Mouse (Mus musculus) kidney, adult 2 months (tissue): ENCODE measurements at regions not wholly inside any gene's neighbourhood (a gene's known extent, or its start where the extent isn't known, plus 50 kb on each side); places are given as distances from the start of the nearest gene placed in this dataset.

Source experiments
- DNase-seq: peaks from one replicate; pipeline ENCODE4 v3.0.0; 2021
- H3K27ac ChIP-seq: fragments of 200-500 bp; 2 replicates; pipeline ENCODE4 v1.5.1; 2012; ENCODE audit warnings: low read depth, low read length, control low read depth, inconsistent platforms; ENCODE audit not compliant: insufficient read depth
- H3K27me3 ChIP-seq: fragments of 200-500 bp; replicated peaks from 2 replicates; pipeline ENCODE4 v1.6.1; 2012; ENCODE audit warnings: mild to moderate bottlenecking, moderate library complexity, low read length, inconsistent platforms; ENCODE audit not compliant: control insufficient read depth, insufficient read depth
- H3K36me3 ChIP-seq: fragments of 200-500 bp; 2 replicates; pipeline ENCODE4 v1.6.1; 2012; ENCODE audit warnings: mild to moderate bottlenecking, moderate library complexity, low read length, inconsistent platforms; ENCODE audit not compliant: control insufficient read depth, insufficient read depth
- H3K4me1 ChIP-seq: fragments of 200-500 bp; 2 replicates; pipeline ENCODE4 v1.6.1; 2011; ENCODE audit warnings: low read length; ENCODE audit not compliant: control insufficient read depth, insufficient read depth
- H3K4me3 ChIP-seq: fragments of 200-500 bp; 2 replicates; pipeline ENCODE4 v1.5.1; 2011; ENCODE audit warnings: mild to moderate bottlenecking, low read depth, low read length, control low read depth; ENCODE audit not compliant: insufficient read depth
- CTCF ChIP-seq: fragments of 200-500 bp; conservative IDR thresholded peaks from 2 replicates; pipeline ENCODE4 v1.5.1; 2011; ENCODE audit warnings: low read depth, mild to moderate bottlenecking, control low read depth, low read length, moderate library complexity, mixed read lengths; ENCODE audit not compliant: insufficient read depth, insufficient read length
- POLR2A ChIP-seq: fragments of 200-500 bp; IDR thresholded peaks from one replicate; pipeline ENCODE4 v1.6.1; 2011; ENCODE audit warnings: low read depth, low read length, control low read depth
- WGBS: fragments of 180-500 bp; shearing (Covaris S2); methylation state at CpG from one replicate; pipeline ENCODE4 v1.1.7; 2018; 5-methylcytosine and 5-hydroxymethylcytosine counted together

DNA sequence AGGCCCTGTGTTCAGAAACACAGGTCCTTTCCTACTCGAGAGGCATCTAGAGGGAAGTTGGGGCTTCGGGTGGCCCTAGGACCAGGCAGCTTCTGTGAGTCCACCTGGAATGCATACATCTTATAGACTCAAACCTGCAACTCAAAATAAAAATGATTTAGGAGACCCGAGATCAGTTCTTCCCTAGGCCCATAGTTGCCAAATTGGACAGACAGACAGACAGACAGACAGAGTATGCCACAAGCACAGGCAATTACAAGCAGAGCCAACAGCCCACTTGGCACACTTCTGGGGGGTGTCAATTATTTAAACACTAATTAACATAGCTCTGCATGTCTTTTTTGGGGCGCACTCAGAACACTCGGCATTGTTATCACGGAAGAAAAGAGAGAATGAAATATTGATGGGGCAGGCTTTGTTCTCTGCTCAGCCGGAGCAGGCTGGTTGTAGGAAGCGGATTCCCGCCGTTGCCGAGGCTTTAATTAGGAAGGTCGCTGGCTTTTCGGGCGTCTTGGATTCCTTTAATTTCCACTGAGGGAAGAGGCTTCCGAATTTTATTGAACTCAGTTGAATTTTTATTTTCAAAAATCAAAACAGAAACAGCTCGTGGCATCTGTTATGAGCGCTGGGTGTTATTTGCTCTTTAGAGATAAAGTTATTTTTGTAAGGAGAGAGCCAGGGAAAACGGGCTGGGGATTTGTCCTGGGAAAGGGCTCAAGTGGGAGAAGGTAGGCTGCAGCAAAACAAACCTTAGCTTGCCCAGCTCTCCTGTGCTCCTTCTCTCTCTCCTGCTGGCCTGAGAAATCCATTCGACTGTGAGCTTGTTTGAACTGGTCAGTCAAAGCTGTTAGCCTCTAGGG lies 111.9 kb downstream of the Irx5 start:
- no peaks in the 10 kb centered on the region for H3K36me3 ChIP-seq
- no peaks in the 10 kb centered on the region for H3K4me1 ChIP-seq
- DNase-seq: no peak
- WGBS: 48% methylated on average over 19 of the region's 19 CpGs
- H3K27me3 ChIP-seq: no peaks in the 10 kb centered on the region
- no peak overlapping the region for H3K4me3 ChIP-seq
- no peak overlapping the region for H3K27ac ChIP-seq
- no peak for TF ChIP-seq CTCF
- no peak for TF ChIP-seq POLR2A

DNA sequence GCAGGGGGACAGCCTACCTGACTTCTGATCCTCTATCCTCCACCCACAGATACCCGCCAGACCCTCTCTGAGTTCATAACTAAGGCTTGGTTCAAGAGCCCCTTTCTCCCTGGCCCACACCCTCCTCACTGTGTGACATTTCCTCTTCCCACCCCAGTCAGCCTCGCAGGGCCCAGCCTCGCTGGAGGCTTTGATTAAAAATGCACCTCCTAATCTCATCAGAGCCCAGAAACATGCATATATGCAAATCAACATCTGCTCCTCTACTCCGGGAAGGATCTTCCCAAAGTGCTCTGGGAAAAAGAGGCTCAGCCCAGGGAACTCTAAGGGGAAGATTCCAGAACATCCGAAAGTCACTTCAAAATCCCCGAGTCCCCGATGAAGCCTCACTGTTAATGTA lies 114.8 kb downstream of the Irx5 start:
- WGBS: 79% methylated on average over 7 of the region's 7 CpGs
- TF ChIP-seq POLR2A: no peak
- TF ChIP-seq CTCF: no peak
- no peak overlapping the region for H3K27ac ChIP-seq
- H3K4me1 ChIP-seq: no peaks in the 10 kb centered on the region
- H3K27me3 ChIP-seq: no peaks in the 10 kb centered on the region
- no peak overlapping the region for H3K4me3 ChIP-seq
- H3K36me3 ChIP-seq: no peaks in the 10 kb centered on the region
- DNase-seq: no peak

DNA sequence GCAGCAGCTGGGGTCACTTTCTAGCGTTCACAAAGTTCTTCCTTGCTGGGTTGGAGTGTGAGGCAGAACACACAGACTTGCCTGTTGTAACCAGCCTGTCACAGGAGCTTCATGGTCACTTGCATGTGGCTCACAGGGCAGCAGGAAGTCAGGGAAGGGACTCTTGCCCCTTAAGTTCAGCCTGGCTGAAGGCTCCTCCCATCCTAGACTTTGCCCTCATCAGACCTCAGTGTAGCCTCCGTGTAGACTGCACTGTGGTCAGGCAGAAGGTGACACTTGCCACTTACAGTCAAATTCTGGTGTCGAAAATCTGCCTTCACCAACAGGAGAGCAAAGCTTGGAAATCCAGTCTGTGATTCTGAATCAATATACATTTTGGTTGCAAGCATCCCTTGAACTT lies 115.4 kb downstream of the Irx5 start:
- Histone ChIP-seq H3K27ac (no peak overlapping the region), H3K27me3 (no peaks in the 10 kb centered on the region), H3K4me3 (no peak overlapping the region), H3K4me1 (no peaks in the 10 kb centered on the region), H3K36me3 (no peaks in the 10 kb centered on the region)
- no peak for TF ChIP-seq CTCF
- no peak for TF ChIP-seq POLR2A
- WGBS: 41% methylated on average over 3 of the region's 3 CpGs
- DNase-seq: peak; percentile 72

DNA sequence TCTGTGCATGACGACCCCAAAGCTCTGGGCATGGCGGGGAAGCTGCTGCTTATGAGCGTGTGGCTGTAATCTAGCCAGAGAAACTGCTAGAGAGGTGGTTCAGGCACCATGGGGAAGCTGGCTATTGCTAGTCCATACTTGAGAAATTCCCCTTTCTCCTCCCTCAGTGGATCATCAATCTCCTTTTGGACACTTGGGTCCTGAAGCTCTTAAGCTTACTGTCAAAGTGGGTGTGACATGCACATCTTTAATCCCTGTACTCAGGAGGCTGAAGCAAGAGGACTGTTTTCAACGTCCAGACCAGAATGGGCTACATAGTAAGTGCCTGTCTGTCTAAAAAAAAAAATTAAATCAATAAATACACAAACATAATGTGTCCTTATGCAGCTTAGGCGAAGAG lies 125.0 kb downstream of the Irx5 start:
- DNase-seq: no peak
- H3K27ac ChIP-seq: no peak overlapping the region
- H3K36me3 ChIP-seq: no peaks in the 10 kb centered on the region
- no peak for TF ChIP-seq POLR2A
- H3K27me3 ChIP-seq: no peaks in the 10 kb centered on the region
- no peak overlapping the region for H3K4me3 ChIP-seq
- WGBS: 83% methylated on average over 5 of the region's 5 CpGs
- H3K4me1 ChIP-seq: no peaks in the 10 kb centered on the region

DNA sequence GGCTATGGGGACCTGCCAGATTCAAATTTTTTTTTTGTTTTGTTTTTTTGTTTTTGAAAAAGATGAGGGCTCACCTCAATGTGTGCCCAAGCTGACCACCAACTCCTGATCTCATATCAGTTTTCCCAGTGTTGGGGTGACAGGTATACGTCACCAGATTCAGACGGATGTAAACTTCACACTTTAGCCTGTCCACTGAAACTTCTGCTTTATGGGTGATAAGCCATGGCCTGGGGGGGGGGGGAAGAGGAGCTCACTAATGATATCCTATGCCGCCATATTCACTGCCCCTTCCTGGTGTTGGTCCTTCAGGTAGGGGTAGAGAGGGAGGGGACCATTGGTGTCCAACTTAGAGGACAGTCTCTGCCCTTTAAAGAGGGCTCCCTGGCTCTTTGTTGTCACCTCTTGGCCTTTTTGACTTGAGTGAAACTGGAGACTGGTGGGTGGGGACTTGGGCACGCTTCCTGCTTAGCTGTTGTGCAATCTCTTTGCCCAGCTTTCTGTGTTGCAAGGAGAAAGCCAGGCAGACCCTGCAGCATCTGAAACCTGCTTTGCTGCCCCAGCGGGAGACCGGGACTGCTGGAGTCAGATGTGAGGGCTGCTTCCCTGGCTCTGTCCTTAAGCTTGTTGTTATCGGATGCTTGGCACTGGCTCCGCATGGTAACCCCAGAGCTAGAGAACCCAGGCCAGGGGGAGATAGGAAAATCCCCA lies 125.8 kb downstream of the Irx5 start:
- Histone ChIP-seq H3K4me3 (no peak overlapping the region), H3K36me3 (no peaks in the 10 kb centered on the region), H3K4me1 (no peaks in the 10 kb centered on the region), H3K27ac (no peak overlapping the region), H3K27me3 (no peaks in the 10 kb centered on the region)
- no peak for TF ChIP-seq POLR2A
- no peak for TF ChIP-seq CTCF
- no peak for DNase-seq
- WGBS: 62% methylated on average over 8 of the region's 8 CpGs

DNA sequence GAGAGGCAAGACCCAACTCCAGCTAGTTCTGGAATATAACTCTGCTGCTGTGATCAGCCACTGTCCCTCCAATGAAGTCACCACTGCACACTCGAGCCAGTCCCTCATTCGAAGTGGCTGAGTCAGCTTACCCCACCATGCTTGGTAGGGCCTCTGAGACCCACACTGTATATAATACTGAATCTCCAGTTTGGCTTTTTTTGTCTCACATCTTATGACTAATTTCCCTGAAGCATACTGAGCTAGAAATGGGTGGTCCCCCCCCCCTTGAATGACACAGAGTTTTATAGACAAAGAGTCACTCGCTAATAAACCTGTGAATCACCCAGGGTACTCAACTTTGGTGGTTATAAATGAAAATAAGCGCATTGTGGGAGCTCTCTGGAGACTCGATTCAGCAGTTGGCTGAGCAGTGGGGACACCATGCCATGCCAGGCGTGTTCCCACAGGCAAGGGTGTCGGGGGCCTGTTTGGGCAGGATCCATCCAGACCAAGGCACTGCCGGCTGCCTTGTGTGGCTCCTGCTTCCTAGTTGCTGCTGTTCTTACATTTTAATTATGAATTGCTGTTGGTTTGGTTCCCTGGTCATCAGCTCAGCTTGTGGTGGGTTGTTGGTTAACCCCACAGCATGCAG lies 131.2 kb downstream of the Irx5 start:
- 83% methylated on average over 8 of the region's 8 CpGs for WGBS
- DNase-seq: no peak
- TF ChIP-seq CTCF: no peak
- TF ChIP-seq POLR2A: no peak
- Histone ChIP-seq H3K27ac (no peak overlapping the region), H3K4me3 (no peak overlapping the region), H3K4me1 (no peaks in the 10 kb centered on the region), H3K27me3 (no peaks in the 10 kb centered on the region), H3K36me3 (no peaks in the 10 kb centered on the region)

DNA sequence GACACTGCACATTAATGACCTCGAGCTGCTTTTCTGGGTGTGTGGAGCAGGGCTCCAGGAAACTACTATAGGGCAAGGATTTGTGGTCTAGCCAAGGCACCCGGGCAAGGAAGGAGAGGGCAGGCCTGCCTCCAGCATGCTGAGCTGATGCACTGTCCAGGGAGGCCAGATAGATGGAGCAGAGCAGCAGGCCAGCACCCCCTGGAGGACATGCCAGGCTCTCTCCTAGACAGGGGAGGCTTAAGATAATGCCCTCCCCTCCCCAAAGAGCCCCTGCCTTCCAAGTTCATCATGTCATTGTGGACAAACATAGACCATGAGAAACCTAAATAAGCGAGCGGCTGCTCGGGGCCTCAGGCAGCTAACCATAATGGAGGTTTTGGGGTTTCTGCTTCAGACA lies 134.1 kb downstream of the Irx5 start:
- H3K27ac ChIP-seq: no peak overlapping the region
- WGBS: 70% methylated on average over 5 of the region's 5 CpGs
- TF ChIP-seq POLR2A: no peak
- no peak for TF ChIP-seq CTCF

More for the DNA sequence above, 134.1 kb downstream of the Irx5 start:
- no peak for DNase-seq
- H3K4me1 ChIP-seq: no peaks in the 10 kb centered on the region
- H3K36me3 ChIP-seq: no peaks in the 10 kb centered on the region
- H3K4me3 ChIP-seq: no peak overlapping the region
- H3K27me3 ChIP-seq: no peaks in the 10 kb centered on the region
